Mouse (Mus musculus) heart, adult 11 months (tissue): Measurements from ENCODE around the gene Dus2.
A peak's percentile ranks its signal among the peaks of the same experiment; 100 is the strongest.

Experiments used
- DNase-seq: peaks from one replicate; pipeline ENCODE4 v3.0.0; 2022

Dus2 gene

DNA sequence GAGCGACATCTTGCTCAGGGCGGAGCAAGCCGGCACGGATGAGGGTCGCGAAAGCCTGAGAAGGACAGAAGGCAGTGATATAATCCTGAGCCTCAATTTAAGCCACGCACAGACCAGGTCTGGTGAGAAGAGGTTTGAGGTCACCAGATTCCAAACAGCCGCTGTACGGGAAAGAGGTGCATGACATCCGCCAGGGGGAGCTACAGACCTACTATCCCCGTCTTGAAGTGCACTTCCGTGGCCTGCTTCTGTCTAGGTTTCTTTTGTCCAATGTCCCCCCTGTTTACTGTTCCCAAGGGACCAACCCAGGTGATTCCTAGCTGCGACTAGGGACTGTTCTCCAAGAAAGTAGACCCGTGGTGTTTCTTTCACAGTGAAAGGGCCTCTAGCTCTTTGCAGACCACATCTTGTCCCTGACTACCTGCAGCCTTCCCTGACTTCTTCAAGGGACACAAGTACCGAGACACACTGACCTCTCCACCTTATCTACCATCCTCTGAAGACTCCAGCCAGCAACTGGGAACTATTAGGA is at the start of gene Dus2:
TSS of gene Dus2 (plus strand) at position 482 of the 532 bp plus-strand sequence.
- DNase-seq, result peak; percentile 97

DNA sequence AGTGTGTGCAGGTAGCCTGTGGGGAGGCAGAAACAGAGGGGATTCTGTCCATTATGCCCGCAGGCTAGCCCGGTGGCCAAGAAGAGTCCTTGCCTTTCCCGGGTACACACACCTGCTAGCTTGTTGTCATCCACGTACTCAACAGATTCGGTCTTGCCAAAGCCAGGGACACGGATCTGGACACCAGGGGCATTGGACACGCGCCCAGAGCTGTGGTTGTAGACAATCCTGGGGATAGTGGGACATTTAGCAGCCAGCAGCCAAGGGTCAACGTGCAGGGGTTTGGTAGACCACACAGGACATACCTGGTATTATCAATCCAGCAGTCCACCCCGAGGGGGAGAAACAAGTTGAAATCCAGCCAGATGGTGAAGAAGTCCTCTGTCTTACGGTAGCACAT is 49.1 kb upstream of the Dus2 start:
- peak; percentile 90 for DNase-seq

DNA sequence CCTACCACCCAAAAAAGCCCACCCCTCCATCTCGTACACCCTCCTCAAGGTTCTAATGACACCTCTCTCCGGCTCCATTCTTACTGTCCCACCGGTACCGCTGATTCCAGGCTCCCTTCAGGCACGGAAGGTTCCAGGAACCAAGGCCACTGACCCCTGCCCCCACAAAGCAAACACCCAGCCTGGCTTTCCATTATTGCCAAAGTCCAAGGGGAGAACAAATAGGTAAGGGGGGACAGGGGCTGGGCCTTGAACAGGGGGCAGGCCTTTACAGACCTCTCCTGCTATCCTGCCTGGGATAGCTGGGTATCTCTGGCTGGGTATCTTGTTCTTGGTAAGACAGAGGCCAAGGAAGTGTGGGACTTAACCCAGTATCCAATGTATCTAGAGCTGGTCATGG is 48.6 kb upstream of the Dus2 start:
- DNase-seq, result peak; percentile 82

GRCm38 (mm10) chr8:105943321-105943739 is 47.8 kb upstream of the Dus2 start, which contains the start of gene Lcat:
TSS of gene Lcat (minus strand) at chr8:105943382.
- DNase-seq, result peak; percentile 95

GRCm38 (mm10) chr8:105949350-105949749 is 41.8 kb upstream of the Dus2 start:
- peak; percentile 95 for DNase-seq

DNA sequence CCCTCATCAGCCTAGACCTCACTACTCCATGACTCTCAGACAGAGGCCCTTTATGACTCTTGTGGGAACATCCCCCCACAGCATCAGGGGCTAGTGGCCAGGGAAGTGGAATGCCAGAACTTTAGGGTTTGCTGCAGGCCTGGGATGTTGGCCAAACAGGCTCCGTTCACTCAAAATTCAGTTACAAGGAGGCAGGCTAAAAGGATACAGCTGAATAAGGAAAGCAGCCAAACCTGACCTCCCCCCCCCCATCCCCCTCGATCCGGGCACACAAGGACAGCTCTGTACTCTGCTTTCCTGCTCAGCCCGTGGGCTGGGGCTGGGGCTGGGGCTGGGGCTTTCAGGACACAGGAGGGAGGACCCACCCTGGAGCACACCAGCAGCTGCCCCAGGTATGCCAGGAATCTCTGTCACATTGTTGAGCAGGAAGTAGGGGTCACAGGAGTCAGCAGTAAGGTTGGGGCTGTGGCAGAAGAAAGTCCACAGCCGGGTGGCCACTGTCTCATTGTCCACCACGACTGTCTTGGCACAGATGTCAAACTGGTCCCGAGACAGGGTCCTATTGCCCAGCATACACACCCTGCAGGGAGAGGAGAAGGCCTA is 40.0 kb upstream of the Dus2 start:
- peak; percentile 96 for DNase-seq

DNA sequence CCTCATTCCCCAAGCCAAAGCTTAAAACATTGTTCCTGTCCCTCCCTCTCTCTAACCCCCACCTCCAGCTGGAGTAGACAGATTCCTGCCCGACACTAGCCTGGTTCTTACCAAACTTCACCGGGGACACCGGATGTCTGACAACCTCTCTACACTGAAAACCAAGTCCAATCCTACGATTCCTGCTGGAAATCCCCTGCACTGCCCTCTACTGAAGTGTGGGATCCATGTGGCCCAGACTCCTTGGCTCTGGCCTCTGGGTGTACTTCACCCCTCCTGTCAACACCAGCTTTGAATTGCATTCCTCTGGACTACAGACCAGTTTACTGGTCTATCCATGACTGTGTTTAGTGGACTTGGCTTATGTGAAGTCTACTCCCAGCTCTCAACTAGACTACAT is 34.6 kb upstream of the Dus2 start:
- DNase-seq, result peak; percentile 97

DNA sequence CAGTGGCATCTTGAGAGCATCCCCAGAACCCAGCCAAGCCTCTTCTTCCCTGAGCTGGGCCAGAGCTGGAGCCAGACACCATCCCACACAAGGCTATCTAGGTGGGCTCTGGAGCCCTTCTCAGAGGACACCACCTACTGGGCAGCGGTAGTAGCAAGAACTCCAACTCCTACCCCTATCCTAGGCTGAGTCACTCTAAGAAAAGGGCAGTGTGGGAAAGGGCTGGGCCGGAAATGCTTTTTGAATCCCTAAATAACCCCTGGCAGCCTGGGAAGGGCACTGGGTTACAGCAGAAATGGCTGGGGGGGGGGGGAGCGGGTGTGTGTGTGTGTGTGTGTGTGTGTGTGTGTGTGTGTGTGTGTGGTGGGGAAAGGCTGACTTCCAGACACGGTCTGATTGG is 33.3 kb upstream of the Dus2 start:
- peak; percentile 98 for DNase-seq

DNA sequence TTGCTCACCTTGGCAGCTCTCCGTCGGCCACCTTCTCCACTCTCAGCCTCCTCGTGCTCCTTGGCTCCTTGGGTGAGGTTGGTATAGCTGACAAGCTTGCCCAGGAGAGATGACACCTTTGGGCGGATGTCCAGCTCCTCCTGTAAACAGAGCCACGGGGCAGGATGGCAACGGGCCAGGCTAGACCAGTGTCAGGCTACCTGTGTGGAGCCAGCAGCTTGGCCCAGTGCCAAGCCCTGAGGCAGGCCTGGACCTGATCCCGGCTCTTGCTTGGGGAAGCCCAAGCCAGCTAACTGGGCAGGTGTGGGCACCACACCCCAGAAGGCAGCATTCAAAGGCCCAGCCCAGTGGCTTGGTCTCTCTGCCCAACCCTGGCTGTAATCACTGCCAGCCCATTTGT is 31.8 kb upstream of the Dus2 start:
- DNase-seq, result peak; percentile 96

DNA sequence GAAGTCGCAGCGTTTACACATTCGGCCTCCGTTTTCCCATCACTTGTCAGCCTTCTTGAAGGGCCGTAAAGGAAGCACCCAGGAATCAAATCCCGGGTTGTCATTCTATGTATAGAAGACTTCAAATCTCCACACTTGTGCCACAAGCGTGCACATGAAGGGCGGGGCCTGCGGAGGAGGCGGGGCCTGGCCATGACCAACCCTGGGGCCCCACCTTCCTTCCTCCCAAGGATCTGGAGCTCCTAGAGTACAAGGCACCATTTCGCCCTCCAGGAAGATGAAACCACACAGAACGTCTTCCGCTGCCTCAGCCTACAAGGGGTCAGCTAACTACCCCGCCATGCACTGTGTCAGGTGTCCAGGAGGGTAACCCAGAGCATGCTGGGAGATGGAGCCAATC is 30.0 kb upstream of the Dus2 start:
- no peak for DNase-seq

GRCm38 (mm10) chr8:105961536-105961935 is 29.6 kb upstream of the Dus2 start:
- DNase-seq, result no peak

GRCm38 (mm10) chr8:105964506-105965265 is 26.5 kb upstream of the Dus2 start:
- peak; percentile 96 for DNase-seq

- peak; percentile 98 for DNase-seq
These were observed 25.8 kb upstream of the Dus2 start for GRCm38 (mm10) chr8:105965266-105965904.

- peak; percentile 99 for DNase-seq
These were observed 25.2 kb upstream of the Dus2 start, which contains the start of gene Slc12a4 for GRCm38 (mm10) chr8:105965905-105966341. TSS of gene Slc12a4 (minus strand) at chr8:105966097.

- peak; percentile 94 for DNase-seq
These were observed 24.3 kb upstream of the Dus2 start for GRCm38 (mm10) chr8:105966692-105967311.

DNA sequence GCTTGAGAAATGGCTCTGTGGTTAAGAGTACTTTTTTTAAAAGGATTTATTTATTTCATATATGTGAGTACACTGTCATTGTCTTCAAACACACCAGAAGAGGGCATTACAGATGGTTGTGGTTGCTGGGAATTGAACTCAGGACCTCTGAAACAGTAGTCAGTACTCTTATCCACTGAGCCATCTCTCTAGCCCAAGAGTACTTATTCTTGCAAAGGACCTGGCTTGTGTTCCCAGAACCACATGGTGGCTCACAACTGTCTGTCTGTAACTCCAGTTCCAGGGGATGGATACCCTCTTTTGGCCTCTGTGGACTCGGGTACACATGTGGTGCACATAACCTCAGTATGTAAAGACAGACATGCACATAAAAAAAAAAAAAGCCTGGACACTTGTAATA is 21.8 kb upstream of the Dus2 start:
- DNase-seq, result no peak

GRCm38 (mm10) chr8:105971019-105971720 is 20.0 kb upstream of the Dus2 start:
- no peak for DNase-seq

GRCm38 (mm10) chr8:105975363-105975762 is 15.8 kb upstream of the Dus2 start:
- no peak for DNase-seq

DNA sequence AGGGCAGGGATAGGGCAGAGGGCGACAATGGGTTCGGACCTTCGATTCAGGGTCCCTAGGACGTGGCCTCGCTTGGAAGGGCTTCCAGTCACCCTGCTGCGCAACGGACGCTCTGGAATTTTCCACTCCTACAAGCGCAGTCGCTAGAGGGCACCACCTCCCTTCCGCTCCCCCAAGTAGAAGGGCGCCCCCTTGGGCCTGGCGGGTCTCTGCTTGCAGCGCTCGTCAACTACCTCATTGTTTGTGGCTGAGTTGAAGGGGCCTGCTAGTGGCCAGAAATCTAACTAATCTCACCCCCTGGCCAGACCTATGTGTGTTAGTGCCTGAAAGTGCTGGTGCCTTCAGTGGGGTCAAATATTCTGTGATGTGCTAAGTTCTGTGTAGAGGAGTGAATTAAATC is 11.8 kb upstream of the Dus2 start, which contains the start of gene Dpep3:
TSS of gene Dpep3 (minus strand) at position 105 of the 400 bp plus-strand sequence.
- no peak for DNase-seq

GRCm38 (mm10) chr8:105981146-105981545 is 10.0 kb upstream of the Dus2 start:
- DNase-seq, result peak; percentile 45

DNA sequence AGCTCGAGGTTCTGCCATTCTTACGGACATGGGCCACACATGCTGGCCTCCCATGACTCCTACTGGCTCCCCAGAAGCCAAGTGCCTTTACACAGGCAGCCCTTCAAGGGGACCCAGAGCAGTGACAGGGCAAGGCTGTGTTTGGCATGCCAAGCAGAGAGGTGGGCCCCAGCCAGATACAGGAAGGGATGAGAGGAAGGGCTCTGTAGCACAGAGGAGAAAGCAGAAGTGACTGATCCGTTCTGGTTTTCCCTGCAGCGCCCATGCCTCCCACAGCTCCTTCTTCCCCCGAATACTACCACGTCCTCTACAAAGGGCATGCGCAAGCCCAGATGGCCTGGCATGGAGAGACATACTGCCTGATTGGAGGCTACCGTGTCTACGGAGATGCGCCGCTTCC is 7.7 kb upstream of the Dus2 start:
- peak; percentile 90 for DNase-seq

- DNase-seq, result no peak
These were observed 2.6 kb upstream of the Dus2 start for GRCm38 (mm10) chr8:105988546-105988945.
